Mouse (Mus musculus): Measurements from ENCODE around the gene Gm12185. TPM values are rescaled to one million over a fixed set of nuclear protein-coding genes. Genes with fewer than 3 reads are reported as not detected.
"Not testable (repeated sequence)": the region's sequence is repeated elsewhere in the genome, so short reads cannot be mapped to it uniquely, and the experiment has no call there.

Gm12185 gene
- polyA plus RNA-seq, 1 experiment, result not detected

DNA sequence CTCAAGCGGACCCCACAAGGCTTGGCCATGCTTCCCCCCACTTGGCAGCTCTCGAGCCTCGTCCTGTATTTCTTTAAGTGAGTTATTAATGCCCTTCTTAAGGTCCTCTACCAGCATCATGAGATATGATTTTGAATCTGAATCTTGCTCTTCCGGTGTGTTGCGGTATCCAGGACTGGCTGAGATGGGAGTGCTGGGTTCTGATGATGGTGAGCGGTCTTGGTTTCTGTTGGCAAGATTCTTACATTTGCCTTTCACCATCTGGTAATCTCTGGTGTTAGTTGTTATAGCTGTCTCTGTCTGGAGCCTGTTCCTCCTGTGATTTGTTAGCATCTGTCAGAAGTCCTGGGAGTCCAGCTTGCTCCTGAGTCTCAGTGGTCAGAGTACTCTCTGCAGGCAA is 45.9 kb downstream of the Gm12185 start, which contains the start of gene Psme2b:
Psme2b (minus strand) TSS at position 101 of the 400 bp plus-strand sequence.
- H3K4me3 ChIP-seq (ENCODE audit: insufficient read depth, low read depth, low read length); H3K4me1 ChIP-seq (ENCODE audit: control insufficient read depth, insufficient read depth, low read length); H3K27ac ChIP-seq (ENCODE audit: insufficient read depth, low read depth, low read length): not testable (repeated sequence)
- WGBS, result 97% methylated on average over 6 of the region's 6 CpGs

DNA sequence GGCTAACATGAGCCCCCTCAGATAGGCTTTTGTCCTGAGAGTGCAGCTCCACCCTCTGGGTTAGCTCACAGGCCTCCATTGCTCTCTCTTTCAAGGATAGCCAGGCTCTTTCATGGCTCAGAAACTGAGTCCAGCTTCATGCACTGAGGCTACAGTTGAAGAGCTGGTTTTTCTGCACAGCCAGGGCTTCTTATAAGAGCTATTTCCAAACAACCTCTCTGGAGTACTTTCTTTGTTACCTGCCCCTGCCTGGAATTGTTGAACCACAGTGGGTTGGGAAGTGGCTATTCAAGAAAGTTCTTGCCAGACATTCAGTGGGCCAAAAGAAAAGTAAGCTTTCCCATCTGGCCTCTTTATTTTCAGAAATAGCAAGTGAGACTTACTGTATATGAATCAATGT is 52.7 kb downstream of the Gm12185 start:
- not testable (repeated sequence) for H3K4me3 ChIP-seq (ENCODE audit: insufficient read depth, low read depth, low read length)

DNA sequence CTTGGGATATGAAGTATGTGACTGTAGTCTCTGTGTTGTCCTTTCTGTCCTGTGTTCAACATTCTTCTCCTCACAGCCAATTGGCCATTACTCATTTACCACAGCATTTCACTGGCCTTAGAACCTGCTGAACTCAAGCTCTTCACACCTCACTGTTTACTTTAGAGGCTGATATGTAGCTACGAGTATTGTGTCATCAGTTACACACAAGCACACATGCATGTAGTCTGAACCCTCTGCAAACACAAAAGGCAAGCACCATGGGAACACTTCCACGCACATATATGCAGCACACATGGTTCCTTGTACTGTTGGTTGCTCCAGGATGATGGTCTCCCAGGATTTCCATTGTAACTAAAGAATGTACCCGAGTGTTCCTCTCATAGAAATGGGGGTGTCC is 56.7 kb downstream of the Gm12185 start:
- not testable (repeated sequence) for H3K4me1 ChIP-seq (ENCODE audit: control insufficient read depth, insufficient read depth, low read length); H3K27ac ChIP-seq (ENCODE audit: insufficient read depth, low read depth, low read length); H3K4me3 ChIP-seq (ENCODE audit: insufficient read depth, low read depth, low read length)
- no CpG with 5 or more reads among the region's 3 CpGs for WGBS

More for the DNA sequence above, 52.7 kb downstream of the Gm12185 start:
- H3K4me1 ChIP-seq (ENCODE audit: control insufficient read depth, insufficient read depth, low read length); H3K27ac ChIP-seq (ENCODE audit: insufficient read depth, low read depth, low read length): not testable (repeated sequence)

GRCm38 (mm10) chr11:48933923-48934322 is 58.1 kb downstream of the Gm12185 start:
- H3K4me1 ChIP-seq (ENCODE audit: control insufficient read depth, insufficient read depth, low read length); H3K27ac ChIP-seq (ENCODE audit: insufficient read depth, low read depth, low read length); H3K4me3 ChIP-seq (ENCODE audit: insufficient read depth, low read depth, low read length): not testable (repeated sequence)
- 45% methylated on average over 1 of the region's 1 CpGs for WGBS

GRCm38 (mm10) chr11:48933422-48933821 is 58.6 kb downstream of the Gm12185 start:
- H3K4me3 ChIP-seq (ENCODE audit: insufficient read depth, low read depth, low read length); H3K4me1 ChIP-seq (ENCODE audit: control insufficient read depth, insufficient read depth, low read length); H3K27ac ChIP-seq (ENCODE audit: insufficient read depth, low read depth, low read length): not testable (repeated sequence)
- 94% methylated on average over 1 of the region's 1 CpGs for WGBS

DNA sequence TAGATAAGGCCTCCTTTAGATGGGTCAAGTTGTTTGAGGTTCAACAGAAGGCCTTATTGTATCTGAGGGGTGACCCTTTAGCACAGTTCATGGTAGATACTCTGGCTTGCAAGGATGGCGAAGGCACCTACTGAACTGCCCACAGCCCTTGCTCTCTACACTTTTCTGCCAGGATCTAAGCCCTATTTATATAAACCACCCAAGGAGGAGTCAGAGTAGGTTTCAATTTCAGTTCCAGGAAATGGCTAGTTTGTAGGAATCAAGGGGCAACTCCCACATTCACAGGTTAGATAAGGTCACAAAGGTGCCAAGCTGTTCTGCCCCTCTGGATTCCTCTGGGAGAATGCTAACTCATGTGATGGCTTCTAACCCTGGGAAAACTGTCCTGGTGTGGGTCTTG is 64.0 kb downstream of the Gm12185 start:
- H3K4me3 ChIP-seq (ENCODE audit: insufficient read depth, low read depth, low read length); H3K4me1 ChIP-seq (ENCODE audit: control insufficient read depth, insufficient read depth, low read length); H3K27ac ChIP-seq (ENCODE audit: insufficient read depth, low read depth, low read length): not testable (repeated sequence)
- 89% methylated on average over 1 of the region's 1 CpGs for WGBS

DNA sequence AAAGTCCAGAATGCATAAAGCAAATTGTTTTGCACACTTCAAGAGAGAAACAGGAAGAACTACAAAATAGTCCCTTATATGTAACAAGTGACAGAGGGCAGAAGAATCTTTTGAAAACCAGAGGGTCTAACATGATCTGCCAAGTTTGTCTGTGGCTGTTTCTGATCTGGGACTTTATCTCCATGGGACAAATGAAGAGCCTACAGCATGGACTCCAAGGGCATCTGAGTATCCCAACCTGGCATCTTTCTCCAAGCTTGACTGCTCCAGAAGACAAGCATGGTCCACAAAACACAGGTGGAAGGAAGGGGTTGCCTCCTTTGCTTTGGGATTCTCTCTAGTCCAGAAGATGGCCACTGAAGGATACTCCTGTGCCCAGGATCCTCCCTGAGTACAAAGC is 65.6 kb downstream of the Gm12185 start:
- not testable (repeated sequence) for H3K4me3 ChIP-seq (ENCODE audit: insufficient read depth, low read depth, low read length); H3K4me1 ChIP-seq (ENCODE audit: control insufficient read depth, insufficient read depth, low read length); H3K27ac ChIP-seq (ENCODE audit: insufficient read depth, low read depth, low read length)

DNA sequence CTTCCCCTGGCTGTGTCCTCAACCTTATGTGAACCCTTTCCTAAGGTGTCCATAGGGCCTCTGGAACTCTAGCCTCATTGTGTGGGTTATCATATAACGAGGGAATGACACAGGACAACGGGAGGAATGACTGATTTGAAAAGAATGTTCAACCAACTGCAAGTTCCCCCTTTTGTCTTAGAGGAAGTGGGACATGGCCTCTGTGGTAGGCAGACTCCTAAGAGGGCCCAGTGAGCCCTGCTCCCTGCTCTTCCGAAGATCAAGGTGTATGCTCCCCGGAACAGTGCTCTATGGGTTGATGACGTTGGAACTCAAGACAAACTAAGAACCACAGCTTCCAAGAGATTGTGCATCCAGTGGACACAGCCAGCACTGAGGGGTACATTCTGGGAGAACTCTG is 68.2 kb downstream of the Gm12185 start:
- not testable (repeated sequence) for H3K4me3 ChIP-seq (ENCODE audit: insufficient read depth, low read depth, low read length); H3K27ac ChIP-seq (ENCODE audit: insufficient read depth, low read depth, low read length); H3K4me1 ChIP-seq (ENCODE audit: control insufficient read depth, insufficient read depth, low read length)
- 85% methylated on average over 5 of the region's 5 CpGs for WGBS

DNA sequence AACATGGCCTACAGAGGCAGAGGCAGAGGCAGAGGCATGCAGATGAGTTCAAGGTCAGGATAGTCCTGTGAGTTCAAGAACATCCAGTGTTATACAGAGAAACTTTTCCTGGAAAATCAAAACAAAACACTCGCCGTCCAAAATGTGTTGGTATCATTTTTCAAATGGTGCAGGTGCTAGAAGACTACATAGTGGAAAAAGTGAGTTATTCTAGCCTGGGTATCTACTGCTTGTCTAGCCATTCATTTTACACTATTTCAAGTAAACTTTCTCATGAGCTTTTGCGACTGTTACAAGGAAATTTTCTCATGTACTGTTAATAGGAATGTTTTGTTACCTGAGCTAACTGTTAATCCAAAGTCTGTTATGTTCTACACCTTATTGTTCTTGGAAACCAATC is 73.6 kb downstream of the Gm12185 start:
- 86% methylated on average over 3 of the region's 3 CpGs for WGBS
- no peaks in the 10 kb centered on the region for H3K4me1 ChIP-seq (ENCODE audit: control insufficient read depth, insufficient read depth, low read length)
- H3K27ac ChIP-seq (ENCODE audit: insufficient read depth, low read depth, low read length), result no peak overlapping the region
- TF ChIP-seq POLR2A (IDR thresholded peaks at IDR 0.05; ENCODE audit: insufficient read depth, low read depth, low read length) (no peak), CTCF (IDR thresholded peaks at IDR 0.05; ENCODE audit: insufficient read depth, low read depth, low read length) (no peak)
- no peak overlapping the region for H3K4me3 ChIP-seq (ENCODE audit: insufficient read depth, low read depth, low read length)

DNA sequence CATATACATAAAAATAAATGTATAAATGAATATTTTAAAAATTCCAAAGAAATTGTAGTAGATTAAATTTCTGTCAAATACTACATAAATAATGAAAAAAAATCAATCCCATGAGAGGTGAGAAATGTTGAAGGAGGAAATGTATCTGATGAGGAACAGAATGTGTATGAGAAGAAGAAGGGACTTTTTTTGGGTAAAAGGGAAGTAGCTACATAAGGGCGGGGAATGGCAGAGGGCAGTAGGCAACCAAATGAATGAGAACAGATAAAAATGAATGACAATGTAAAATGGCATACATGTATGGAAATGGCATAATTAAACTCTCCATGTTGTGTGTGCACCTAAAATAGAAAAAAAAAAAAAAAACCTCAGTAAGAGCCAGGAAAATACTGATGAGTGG is 78.4 kb downstream of the Gm12185 start:
- no peak overlapping the region for H3K4me3 ChIP-seq (ENCODE audit: insufficient read depth, low read depth, low read length)
- H3K4me1 ChIP-seq (ENCODE audit: control insufficient read depth, insufficient read depth, low read length), result no peaks in the 10 kb centered on the region
- TF ChIP-seq POLR2A (IDR thresholded peaks at IDR 0.05; ENCODE audit: insufficient read depth, low read depth, low read length) (no peak), CTCF (IDR thresholded peaks at IDR 0.05; ENCODE audit: insufficient read depth, low read depth, low read length) (no peak)
- WGBS, result 95% methylated on average over 1 of the region's 1 CpGs
- no peak overlapping the region for H3K27ac ChIP-seq (ENCODE audit: insufficient read depth, low read depth, low read length)

- WGBS, result 74% methylated on average over 1 of the region's 1 CpGs
- TF ChIP-seq CTCF (IDR thresholded peaks at IDR 0.05; ENCODE audit: insufficient read depth, low read depth, low read length) (no peak), POLR2A (IDR thresholded peaks at IDR 0.05; ENCODE audit: insufficient read depth, low read depth, low read length) (no peak)
- Histone ChIP-seq H3K27ac (ENCODE audit: insufficient read depth, low read depth, low read length) (no peak overlapping the region), H3K4me3 (ENCODE audit: insufficient read depth, low read depth, low read length) (no peak overlapping the region), H3K4me1 (ENCODE audit: control insufficient read depth, insufficient read depth, low read length) (no peaks in the 10 kb centered on the region)
Observed at GRCm38 (mm10) chr11:48908459-48908858, 83.6 kb downstream of the Gm12185 start.

Data from olfactory bulb, adult 2 months (tissue).